Mouse (Mus musculus): Measurements from ENCODE around the gene Nup85.

Gene Nup85

DNA sequence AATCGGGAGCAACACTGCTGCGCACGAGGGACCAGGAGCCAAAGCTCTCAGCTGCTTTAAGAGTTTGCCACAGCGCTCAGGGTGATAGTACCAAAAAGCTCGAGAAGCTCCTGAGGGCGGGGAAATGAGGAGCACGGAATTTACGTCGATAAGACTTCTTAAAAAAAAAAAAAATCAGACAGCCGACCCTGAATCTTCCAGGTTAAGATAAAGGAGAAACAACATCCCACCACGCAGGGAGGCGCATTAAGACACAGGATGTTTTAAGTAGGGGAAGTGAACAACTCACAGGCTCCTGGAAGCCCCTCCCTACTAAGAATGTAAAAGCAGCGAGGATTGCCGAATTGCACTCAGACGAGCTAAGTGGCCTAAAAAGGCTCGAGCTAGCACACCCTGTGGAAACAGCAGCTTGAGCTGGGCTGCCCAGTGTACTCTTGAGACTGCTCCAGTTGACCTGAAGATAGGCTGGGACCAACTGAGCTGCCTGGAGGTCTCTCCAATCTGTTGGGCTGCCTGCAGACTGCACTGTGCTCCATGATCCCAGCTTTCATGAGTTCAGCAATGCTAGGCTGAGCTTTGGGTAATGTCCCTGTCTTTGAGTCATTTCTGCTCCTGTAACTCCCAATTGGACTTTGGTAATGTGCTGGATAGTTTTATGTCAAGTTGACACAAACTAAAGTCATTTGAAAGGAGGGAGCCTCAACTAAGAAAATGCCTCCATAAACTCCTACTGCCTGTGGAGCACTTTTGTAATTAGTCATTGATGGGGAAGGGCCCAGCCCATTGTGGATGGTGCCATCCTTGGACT, 49.1 kb downstream of the Nup85 start:
- DNase-seq (ENCODE audit: low spot score in 2 of 2): no peak

DNA sequence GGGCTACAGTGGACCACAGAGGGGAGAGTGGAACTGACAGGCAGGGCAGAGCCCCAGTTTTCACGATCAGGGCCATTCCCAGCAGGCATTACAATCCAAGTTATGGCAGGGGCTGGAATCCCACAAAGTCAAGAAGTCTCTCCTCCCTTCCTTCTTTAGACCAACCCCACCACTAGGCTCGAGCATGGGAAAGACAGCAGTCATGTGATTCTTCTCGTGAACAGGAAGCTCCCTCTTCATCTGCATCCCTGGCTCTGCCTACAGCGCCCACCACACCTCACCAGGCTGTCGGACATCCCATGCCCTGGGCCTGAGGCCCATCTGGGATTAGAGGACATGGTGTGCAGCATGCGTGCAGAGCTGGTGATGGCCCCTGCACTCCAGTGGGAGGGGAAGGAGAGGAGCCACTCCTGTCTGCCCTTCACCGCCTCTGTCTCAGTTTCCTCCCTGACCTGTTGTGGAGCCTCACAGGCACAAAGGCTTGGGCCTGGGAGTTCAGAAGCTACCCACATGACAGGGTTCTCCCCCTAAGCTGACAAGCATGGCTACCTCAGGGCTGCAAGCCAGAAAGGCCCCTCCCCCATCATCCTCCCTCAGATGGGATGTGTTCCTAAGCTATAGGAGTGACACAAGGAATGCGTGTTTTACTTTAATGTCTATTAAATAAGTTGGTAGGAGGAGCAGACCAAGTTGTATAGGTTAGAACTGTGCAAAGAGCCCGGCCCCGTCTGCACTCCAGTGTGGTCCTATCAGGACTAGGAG, 50.3 kb downstream of the Nup85 start:
- DNase-seq (ENCODE audit: low spot score in 2 of 2): no peak

DNA sequence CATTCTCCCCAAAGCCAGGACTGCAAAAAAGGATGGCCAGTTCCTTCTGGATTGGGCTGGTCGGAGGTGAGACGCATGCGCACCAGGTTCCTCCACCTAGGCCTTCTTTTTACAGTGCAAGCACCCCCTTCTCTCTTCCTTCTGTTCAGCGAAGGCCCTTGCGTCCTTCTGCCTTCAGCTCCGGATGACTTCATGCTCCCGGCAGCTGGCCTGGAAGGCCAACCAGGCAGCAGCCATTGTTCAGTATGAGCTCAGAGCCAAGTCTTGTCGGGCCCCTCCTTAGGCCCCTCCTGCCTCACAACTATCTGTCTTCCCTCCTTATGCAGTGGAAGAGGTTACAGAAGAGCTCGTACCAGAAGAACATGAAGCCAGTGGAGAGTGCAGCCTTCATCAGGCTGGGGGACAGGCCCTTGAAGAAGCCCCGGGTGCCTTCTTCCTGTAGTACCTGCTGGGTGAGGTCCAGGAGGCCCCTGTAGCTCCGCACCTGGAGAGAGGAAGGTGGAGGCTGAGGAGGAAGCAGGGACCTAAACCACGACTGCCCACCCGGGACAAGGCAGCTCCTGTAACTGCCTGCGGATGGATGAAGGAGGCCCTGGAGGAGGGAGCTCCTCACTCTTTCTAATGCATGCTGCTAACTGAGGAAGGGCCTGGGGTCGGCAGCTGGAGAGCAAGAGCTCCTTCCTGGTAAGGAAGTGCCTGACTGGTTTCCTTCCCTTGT, 51.0 kb downstream of the Nup85 start:
- no peak for DNase-seq (ENCODE audit: low spot score in 2 of 2)

DNA sequence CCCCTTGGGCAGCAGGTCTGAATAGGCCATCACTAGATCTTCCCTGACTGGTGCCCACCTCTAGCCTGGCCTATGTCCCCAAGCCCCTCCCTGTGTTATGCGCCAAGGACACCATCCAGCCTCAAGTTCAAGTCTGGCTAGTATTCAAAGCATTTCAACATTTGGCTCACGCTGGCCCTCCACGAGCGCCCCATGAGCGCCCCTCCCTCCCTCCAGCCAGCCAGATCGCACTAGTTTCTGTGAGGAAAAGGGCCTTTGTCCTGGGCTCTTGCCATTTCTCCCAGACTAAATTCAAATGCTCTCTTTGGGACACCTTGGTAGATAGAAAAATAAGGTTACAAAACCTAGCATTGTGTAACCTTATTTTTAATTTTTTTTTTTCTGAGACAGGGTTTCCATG, 51.6 kb downstream of the Nup85 start:
- no peak for DNase-seq (ENCODE audit: low spot score in 2 of 2)

DNA sequence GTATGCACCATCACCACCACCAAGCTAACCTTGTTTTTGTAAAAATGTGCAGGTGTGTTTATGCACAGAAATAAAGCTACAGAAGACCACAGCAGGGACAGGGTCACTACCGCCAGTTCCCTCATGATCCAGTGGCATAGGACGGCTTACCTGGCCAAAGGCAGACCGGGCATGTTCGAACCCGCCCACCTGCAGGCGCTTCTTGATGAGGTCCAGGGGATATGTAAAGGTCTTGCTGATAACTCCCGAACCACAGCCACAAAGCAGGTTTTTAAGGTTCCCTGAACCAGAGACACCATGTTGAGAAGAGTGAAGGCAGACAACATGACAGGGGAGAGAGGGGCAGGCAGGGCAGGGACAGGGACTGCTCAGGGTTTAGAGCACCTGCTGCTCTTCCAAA, 52.1 kb downstream of the Nup85 start:
- DNase-seq (ENCODE audit: low spot score in 2 of 2): no peak

DNA sequence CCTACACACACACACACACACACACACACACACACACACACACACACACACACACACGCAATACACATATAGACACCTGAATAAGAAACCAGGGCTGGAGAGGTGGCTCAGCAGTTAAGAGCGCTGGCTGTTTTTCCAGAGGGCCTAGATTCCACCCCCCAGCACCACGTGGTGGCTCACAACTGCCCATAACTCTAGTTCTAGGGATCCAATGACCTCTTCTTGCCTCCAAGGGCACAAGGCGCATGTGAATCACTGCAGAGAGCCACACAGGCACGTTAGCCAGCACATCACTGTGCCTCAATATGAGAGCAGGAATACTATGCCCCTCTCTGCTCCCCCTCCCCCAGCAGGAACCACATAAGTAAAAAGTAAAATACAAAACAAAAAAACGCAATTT, 52.7 kb downstream of the Nup85 start:
- no peak for DNase-seq (ENCODE audit: low spot score in 2 of 2)

DNA sequence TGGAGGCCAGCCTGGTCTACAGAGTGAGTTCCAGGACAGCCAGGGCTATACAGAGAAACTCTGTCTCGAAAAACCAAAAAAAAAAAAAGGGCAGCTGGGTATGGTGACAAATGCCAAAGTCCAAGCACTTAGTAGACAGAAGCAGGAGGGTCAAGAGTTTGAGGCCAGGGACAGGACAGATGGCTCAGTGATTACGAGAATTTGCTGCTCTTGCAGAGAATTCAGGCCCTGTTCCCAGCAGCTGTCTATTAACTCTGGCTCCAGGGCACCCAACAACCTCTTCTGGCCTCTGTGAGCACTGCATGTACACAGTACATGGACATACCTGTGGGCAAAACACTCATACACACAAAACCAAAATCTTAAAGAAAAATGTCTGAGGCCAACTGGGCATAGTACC, 53.8 kb downstream of the Nup85 start:
- no peak for DNase-seq (ENCODE audit: low spot score in 2 of 2)

DNA sequence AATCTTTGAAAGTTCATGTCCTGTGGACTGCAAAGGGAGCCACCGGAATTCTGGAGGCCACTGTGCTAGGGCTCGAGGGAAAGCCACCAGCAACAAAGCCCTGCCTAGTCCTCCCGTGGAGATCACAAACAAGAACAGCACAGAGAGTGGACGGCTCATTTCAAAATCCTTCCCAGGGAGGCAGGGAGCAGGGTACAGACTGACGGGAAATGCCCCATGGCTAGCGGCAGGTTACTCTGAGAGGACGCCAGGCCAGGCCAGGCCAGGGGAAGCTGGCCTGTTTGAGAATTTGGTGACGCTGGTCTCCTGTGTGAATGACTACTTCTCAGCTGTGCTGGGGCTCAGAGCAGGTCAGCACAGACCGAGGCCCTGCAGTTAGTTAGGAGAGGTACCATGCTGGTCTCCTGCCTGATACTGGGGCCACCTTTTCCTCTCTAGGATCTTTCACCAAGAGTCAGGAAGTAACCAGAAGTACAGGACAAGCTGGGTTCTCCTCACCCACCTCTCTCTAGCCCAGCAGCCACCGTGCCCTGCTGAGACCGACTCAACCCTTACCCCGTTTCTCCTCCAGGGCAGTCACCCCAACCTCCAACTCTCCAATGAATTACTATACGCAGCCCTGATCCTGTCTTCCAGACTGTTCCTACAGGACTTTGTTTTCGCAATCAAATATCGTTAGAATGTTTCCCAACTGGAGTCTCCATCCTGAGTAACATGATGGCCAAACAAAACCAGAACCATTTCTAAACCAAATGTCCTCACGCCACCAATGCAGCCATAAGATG, 54.7 kb downstream of the Nup85 start:
- DNase-seq (ENCODE audit: low spot score in 2 of 2): no peak

DNA sequence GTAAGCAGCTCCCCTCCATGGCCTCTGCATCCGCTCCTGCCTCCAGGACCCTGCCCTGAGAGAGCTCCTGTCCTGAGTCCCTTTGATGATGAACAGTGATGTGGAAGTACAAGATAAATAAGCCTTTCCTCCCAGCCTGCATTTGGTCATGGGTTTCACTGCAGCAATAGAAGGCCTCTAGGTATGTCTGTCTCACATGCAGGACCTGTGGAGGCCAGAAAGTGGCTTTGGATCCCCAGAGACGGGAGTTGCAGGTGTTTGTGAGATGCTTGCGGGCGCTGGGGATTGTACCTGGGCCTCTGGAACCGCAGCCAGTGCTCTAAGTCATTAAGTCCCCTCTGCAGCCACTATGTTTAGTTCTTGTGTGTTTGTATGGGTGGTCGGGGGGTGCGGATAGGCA, 55.7 kb downstream of the Nup85 start:
- no peak for DNase-seq (ENCODE audit: low spot score in 2 of 2)

DNA sequence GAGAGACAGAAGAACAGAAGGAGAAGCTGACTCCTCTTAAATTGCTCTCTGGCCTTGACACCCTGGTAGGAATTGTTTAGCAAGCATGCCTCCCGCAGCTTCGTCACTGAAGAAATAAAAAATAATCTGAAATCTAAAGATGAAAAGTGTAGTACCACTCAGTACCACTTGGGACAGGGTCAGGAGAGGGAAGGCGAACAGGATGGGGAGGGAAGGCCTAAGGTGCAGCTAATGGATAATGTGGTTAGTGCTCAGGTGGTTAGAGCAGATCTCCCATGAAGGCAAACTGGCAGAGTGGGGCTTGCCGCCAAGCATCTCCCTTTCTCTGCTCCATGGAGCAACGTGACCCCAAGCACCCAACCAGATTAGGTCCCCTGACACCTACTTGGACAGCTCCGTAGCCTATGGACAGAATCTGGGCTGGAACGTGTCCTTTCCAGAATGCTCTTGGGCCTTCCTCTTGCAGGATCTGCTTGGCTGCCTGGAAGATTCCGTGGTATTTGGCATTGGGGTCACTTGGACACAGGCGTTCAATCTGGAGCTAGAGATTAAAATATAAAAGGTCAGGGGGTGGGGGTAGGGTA, 59.3 kb downstream of the Nup85 start:
- DNase-seq (ENCODE audit: low spot score in 2 of 2): no peak

DNA sequence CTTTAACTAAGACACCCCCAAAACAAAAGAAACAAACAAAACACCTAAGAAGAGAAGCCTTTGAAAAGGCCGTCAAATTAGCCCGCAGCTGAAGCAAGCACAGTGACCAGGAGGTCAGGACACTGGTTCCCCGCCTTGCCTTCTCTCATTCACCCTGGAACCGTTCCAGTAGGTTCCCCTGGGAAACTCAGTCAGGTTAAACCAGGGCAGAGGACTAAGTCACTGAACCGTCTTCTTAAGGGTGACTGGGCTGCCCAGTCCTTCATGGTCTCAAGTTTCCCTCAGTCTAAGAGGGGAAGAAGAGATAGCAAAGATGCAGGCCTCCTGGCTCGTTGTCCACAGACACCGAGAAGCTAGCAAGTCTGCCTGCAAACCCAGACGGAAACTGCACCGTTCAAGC, 61.6 kb downstream of the Nup85 start:
- DNase-seq (ENCODE audit: low spot score in 2 of 2): no peak

DNA sequence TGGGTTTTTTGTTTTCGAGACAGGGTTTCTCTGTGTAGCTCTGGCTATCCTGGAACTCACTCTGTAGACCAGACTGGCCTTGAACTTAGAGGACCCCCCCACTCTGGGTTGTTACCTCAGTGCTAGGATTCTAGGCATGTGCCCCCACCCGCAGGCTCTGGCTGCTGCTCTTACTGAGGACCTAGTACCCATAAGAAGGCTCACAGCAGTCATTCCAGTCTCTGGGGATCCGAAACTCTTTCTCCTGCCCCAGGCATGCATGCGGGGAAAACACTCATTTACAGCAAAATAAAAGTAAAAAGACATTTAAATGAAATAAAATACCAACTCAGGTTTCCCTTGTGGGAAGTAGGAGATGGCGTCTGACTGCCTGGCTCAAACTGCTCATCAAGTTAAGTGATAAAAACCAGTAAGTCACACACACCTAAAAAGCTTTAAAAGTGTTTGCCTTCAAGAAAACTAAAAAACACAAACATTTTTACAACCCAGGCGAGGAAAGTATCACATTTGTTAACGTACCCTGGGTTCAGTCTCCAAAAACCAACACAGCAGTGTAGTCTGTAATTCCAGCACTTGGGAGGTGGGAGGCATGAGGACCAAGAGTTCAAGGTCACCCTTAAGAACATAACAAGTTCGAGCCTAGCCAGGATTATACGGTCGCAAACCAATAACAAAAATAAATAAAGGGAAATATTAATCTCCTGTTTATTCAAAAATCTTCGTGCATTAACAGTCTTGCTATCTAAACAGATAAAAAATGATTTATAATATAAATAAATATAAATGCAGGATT, 62.8 kb downstream of the Nup85 start:
- no peak for DNase-seq (ENCODE audit: low spot score in 2 of 2)

DNA sequence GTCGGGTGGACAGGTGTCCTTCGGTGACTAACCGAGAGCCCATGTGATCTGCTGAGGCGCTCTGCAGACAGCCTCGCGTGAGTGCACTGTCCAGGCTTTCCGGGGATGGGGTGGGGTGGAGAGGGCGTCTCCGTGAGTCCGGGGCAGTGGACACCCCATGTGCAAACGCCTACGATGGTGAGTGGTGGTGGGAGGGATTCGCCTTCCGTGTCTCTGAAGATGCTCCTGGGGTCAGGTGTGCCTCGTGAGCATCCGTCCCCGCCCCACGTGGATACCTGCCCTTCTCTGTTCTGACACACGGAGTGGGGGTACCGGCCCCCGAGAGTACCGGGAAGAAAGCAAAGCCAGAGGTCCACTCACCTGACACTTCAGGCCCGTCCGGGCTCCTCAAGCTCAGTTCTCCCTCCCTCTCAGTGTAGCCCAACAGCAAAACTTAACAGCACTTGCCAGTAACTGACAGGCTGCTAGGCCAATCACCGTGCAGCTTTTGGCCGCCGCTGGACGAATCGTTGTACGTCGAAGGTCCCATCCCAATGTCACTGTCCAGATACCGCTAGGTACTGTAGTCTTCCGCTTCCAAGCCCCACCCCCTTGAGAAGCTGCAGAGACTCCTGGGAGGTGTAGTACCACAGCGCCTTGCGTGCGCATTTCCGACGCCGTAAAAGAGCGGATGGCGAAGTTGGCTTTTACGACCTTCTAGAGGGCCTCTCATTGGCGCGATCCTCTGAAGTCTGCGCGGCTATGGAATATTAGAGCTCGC, 63.7 kb downstream of the Nup85 start, which contains the start of gene Slc25a19:
Gene Slc25a19 (minus strand): TSS at position 591 of the 760 bp plus-strand sequence.
- peak; percentile 100 for DNase-seq (ENCODE audit: low spot score in 2 of 2)

DNA sequence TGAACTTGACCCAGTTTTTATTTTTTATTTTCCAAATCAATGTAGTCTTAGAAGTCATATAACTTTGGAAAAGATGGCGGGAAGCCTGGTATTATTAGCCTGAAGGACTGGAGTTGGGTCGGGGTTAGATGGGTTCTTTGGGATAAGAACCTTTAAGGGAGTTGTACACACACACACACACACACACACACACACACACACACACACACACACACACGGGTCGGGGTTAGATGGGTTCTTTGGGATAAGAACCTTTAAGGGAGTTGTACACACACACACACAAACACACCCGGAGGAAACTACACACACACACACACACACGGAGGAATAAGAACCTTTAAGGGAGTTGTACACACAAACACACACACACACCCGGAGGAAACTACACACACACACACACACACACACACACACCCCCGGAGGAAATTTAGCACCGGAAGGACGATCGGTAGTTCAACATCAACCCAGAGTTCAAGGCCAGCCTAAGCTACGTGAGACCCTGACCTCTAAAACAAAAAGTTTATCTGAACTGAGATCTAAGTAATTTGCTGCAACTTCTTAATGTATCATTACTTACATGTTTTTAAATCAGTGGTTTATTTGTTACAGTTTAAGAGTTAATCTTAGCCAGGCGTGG, 64.3 kb downstream of the Nup85 start:
- no peak for DNase-seq (ENCODE audit: low spot score in 2 of 2)

DNA sequence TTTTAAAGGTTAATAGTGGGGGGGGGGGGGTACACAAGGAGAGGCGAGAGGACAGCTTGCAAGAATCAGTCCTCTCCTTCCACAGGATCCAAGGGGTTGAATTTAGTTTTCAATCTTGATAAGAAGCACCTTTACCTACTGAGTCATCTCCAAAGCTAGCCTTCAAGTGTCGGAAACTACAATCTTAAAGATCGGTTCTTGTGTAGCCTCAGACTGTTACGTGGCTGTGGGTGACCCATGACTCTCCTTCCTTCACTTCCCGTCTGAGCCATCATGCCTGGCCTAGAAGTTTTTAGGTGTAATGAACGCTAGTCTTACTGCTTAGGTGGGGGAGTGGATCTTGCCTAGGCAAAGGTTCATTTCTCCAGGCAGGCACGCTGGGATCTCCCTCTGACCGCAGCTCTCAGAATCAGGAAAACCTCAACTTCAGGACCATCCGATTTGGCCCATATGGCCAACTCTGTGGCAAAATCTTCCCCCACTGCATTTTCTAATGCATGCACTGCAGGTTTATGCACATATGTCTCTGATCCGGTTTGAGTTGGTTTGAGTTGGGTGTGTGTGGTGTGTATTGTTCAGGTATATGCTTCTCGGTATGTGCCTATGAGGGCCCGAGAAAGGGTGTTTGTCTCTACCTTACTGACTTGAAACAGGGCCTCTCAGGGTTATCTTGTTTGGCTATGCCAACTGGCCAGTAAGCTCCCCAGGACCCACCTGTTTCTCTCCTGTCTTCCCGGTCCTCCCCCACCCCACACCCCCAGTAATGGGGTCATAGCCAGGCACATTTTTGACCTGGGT, 65.7 kb downstream of the Nup85 start:
- no peak for DNase-seq (ENCODE audit: low spot score in 2 of 2)

DNA sequence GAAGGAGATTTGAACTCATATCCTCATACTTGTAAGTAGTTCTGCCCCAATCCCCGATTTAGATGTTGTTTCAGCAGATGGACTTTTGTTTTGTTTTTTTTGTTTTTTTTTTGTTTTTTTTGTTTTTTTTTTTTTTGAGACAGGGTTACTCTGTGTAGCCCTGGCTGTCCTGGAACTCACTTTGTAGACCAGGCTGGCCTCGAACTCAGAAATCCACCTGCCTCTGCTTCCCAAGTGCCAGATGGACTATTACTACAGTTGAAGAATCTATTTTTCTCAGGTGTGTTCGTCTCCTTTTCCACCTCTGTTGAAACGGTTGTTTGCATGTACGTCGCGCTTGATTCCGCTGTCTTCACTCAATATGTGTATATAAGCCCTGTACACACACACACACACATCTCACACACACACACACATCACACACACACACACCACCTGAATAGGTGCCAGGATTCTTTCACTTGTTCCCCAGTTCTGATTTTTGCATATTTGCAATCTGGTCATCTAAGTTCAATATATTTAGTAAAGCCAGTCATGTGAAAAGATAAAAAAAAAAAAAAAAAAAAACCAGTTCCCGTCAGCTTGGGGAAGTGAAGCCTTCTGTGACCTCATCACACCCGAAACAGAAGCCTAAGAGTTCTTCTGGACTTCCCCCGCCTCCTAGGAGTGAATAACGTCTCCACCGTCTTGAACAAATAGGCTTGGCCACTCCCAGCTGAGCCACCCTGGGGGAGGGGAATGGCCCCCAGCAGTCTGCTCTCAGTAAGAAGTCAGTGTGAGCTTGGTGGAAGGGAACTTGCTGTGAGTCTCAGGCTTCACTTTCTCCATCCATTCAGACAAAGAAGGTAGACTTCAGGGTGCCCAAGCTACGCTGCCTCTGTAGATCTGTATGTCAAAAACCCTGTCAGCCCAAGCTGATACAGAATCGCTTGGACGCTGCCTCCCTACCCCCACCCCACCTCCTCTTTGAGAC, 66.6 kb downstream of the Nup85 start:
- peak; percentile 56 to 61 for DNase-seq (ENCODE audit: low spot score in 2 of 2)

DNA sequence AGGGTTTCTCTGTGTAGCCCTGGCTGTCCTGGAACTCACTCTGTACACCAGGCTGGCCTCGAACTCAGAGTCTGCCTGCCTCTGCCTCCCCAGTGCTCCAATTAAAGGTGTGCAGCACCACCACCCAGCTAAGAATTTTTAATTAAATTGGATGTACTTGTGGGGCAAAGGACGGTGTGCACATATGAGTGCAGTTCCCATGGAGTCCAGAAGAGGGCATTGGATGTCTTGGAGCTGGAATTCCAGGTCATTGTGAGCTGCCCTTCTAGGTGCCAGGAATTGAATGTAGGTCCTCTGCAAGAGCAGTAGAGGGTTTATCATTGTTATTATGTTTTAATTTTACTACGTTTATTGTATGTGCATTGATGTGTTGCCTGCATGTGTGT, 67.3 kb downstream of the Nup85 start:
- DNase-seq (ENCODE audit: low spot score in 2 of 2): peak in 1 of 2 experiments; percentile 31
